Mouse (Mus musculus) heart, adult 2 months (tissue): ENCODE measurements around the gene Glrb.

Experiments
- CTCF ChIP-seq: fragments of 200-600 bp; IDR thresholded peaks from 2 replicates; pipeline ENCODE4 v1.8.1; 2022; ENCODE audit warnings: antibody characterized with exemption, mild to moderate bottlenecking, moderate library complexity
- EP300 ChIP-seq: fragments of 200-500 bp; IDR thresholded peaks from 2 replicates; pipeline ENCODE4 v1.6.1; 2011; ENCODE audit warnings: low read depth, low read length, control low read depth; ENCODE audit not compliant: insufficient read depth

DNA sequence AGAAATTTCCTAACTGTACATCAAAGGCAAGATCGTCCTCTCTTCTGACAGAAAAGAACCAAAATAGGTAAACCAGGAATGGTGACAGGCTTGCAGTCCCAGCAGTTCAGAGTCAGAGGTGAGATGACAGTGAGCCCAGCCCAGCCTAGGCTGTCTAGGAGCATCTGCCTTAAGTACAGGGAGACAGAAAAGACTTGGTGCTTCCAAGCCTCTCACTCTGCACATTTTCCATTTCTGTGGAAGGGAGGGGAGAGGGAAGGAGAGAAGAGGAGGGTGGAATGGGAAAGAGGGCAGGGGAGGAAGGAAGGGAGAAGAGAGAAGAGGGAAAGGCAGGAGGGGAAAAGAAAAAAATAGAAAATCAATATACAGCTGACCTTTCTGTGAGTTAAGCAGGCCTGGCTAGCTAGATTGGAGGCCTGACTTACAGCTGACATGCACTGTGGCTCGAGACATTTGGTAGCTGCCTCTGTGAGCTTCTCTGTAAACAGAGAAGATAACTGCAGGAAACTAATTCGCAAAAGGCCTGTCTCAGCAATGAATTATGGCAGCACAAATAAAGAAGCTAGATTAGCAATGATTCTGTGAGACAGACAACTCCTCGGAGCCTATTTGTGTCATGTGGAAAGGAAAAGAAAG lies 20.3 kb downstream of the Glrb start:
- no peak for TF ChIP-seq EP300
- no peak for TF ChIP-seq CTCF
